Mouse (Mus musculus): ENCODE data around the gene Gm10842.

DNA sequence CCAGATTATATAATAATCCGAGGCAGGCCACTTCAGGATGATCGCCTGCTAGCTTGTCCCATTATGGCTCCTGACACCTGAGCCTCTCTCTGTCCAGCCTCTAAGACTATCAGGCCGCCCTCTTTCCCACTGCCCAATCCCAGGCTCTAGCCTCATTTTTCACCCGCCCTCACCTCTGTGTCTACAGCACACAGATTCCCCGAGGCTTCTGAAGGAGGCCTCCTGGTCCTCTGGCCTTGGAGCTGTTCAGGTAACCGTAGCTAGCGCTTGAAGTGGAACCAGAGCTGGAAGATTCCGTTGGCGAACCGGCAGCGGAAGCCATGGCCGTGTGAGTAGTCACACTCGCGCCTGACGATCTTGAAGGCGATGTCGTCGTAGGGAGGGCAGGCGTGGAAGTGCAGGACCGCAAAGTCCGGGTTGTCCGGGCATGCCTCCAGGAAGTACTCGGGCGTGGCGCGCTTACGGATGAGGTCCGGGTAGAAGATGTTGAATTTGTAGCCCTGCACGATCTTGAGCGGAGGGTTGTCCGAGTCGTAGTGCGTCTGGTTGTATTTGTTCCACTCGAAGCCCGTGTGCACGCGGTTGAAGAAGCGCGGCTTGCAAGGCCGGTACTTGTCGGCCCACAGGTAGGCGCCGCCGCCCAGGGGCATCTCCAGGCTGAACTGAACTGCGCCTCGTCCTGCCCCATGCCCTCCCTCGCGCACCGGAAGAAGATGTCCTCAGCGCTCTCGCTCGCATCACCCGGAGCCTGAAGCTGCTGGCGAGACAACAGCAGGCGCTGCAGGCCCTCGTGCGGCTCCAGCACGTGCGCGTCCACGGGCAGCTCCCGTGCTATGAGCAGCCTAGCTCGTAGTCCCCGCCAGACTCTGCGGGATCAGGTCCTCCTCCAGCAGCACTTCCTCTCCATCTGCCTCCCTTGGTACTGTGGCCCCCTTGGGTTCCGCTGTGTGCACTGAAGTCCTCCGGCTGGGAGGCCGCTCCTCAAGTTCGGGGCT lies 18.1 kb downstream of the Gm10842 start:
- TF ChIP-seq CTCF (IDR thresholded peaks at IDR 0.05; ENCODE audit: insufficient read depth, low read length) (no peak), POLR2A (IDR thresholded peaks at IDR 0.05; ENCODE audit: borderline replicate concordance, extremely low read depth, low read depth, low read length) (no peak)

Measured in lung, adult 2 months (tissue).